Mouse (Mus musculus) gastrocnemius, postnatal 14 days (tissue): ENCODE measurements around the gene Kcnj14. TPM values are rescaled to one million over a fixed set of nuclear protein-coding genes. Genes with fewer than 3 reads are reported as not detected.

Source experiments
- DNase-seq: peaks from one replicate; pipeline ENCODE4 v3.0.0; 2021; ENCODE audit warnings: mixed read lengths
- intact Hi-C: fragments of 180-260 bp; cut with DNase I; formaldehyde crosslinking; loops from one replicate; pipeline ENCODE4 v1.15.1; 2025; ENCODE audit warnings: low total_unique reads
- total RNA-seq, 2 experiments: library from RNA; stranded (reverse); gene quantifications; 2 replicates each; pipeline ENCODE4 v1.2.3; 2021

The Kcnj14 gene
- total RNA-seq, 2 experiments from 2014 or later = 0.16 to 0.18 TPM

DNA sequence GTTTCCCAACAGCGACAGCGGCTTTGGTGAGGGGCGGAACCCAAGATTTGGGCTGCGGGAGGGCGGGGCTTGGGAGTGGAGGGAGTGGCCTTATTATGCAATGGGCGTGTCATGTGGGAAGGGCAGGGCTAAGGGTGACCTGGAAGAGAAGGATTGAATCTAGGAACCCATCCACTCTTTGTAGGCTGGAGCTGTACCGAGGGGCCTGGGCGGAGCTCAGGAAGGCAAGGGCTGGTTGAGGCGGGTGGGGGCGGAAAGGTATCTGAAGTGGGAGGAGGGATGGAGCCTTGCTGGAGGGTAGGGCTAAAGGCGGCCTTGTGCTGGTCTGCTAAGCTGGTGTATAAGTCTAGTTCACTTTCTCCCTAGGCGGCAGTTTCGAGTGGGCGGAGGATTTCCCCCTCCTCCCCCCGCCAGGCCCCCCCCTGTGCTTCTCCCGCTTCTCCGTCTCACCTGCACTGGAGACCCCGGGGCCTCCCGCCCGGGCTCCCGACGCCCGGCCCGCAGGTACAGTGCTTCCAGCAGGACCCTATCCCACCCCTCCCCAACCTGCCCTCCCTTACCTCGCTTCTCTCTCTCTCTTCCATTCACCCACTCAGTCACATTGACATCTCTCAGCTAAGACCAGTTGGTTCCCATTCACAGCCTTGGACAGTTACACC lies 23.9 kb downstream of the Kcnj14 start:
- intact Hi-C loops = loop anchor here (2.0 kb wide), 1 partner anchor 62 kb away; no protein-coding TSS in a partner anchor
- DNase-seq = no peak

DNA sequence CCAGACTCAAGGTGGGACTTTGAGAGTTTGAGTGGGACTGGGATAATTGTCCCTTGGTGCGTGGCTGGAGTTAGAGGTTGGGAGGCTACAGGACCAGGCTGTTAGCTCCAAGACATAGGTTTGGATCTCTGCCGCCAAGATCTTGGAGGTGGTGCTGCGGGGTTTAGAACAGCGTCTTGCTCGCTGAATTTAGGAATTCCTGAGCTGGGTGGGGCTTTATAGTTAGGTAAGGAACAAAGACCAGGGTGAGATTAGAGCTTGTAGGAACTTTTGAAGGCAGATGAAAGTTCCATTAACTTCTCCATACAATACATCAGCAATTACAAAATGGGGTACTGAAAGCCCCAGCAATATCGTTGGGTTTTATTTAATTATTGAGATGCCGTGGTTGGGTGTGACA lies 24.6 kb downstream of the Kcnj14 start:
- intact Hi-C loops = loop anchor here (2.0 kb wide), 1 partner anchor 61 kb away; no protein-coding TSS in a partner anchor
- no peak for DNase-seq

GRCm38 (mm10) chr7:45798931-45799330 lies 25.7 kb downstream of the Kcnj14 start:
- intact Hi-C loops = no loop called here
- no peak for DNase-seq

GRCm38 (mm10) chr7:45798511-45798836 lies 26.1 kb downstream of the Kcnj14 start:
- no peak for DNase-seq
- intact Hi-C loops = no loop called here

DNA sequence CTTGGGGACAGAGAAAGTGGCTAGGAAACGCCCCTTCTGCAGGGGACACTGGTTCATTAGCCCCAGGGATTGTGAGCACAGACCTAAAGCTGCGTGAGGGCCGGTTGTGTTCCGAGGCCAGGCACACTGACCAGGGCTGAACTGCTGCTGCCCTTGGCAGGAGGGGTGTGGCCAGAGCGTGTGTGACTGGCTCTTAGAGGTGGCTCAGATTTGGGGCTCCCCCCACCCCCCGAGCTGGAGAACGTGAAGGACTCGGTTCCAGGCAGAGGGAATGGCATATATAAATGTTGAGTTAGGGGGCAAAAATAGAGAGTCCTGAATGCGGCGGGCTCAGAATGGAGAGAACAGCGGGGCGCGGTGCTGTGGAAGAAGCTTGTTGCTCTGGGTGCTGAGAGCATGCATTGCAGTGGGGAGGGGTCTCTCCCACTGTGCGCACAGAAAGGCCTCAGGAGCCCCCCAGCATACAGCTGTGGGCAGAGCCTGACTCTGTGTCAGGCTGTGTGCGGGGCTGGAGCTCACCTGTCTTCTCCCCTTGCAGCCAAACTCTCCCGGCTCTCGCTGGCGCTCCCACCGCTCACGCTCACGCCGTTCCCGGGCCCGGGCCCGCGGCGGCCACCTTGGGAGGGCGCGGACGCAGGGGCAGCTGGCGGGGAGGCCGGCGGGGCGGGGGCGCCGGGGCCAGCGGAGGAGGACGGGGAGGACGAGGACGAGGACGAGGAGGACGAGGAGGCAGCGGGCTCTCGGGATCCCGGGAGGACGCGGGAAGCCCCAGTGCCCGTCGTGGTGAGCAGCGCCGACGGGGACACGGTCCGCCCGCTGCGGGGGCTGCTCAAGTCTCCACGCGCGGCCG lies 26.7 kb downstream of the Kcnj14 start:
- no peak for DNase-seq
- intact Hi-C loops = no loop called here

DNA sequence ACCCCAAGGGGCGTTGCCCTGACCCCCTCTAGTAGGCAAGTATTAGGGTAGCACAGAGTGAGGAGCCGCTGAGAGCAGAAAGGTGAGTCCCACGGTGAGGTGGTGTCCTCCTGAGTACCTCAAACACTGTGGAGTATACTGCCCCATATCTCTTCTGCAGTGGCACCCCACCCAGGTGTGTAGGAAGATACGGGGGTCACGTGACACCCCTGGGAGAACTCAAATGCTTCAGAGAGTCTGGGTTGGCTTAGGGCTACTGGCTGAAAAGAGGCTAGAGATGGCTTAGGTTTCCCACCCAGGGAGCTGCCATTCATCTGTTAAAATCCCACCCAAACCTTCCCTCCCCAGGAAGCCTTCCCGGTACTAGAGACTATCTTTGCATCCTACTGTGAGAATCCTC lies 27.6 kb downstream of the Kcnj14 start:
- intact Hi-C loops = no loop called here
- no peak for DNase-seq

DNA sequence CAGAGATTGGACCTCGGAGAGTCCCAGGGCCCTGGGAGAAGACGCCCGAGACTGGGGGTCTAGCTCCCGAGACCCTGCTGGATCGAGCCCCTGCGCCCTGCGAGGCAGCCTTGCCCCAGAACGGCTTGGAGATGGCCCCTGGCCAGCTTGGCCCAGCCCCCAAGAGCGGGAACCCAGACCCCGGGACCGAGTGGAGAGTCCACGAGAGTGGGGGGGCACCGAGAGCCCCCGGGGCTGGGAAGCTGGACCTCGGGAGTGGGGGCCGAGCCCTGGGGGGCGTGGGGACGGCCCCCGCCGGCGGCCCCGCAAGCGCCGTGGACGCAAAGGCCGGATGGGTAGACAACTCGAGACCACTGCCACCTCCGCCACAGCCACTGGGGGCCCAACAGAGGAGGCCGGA lies 29.6 kb downstream of the Kcnj14 start:
- intact Hi-C loops = loop anchor here (2.0 kb wide), 1 partner anchor 50 kb away; no protein-coding TSS in a partner anchor
- DNase-seq = no peak

GRCm38 (mm10) chr7:45793969-45794585 lies 30.5 kb downstream of the Kcnj14 start:
- DNase-seq = no peak
- intact Hi-C loops = loop anchor here (2.0 kb wide), 1 partner anchor 49 kb away; no protein-coding TSS in a partner anchor

GRCm38 (mm10) chr7:45793240-45793639 lies 31.3 kb downstream of the Kcnj14 start:
- intact Hi-C loops = no loop called here
- no peak for DNase-seq

GRCm38 (mm10) chr7:45791756-45792490 lies 32.7 kb downstream of the Kcnj14 start:
- no peak for DNase-seq
- intact Hi-C loops = no loop called here

DNA sequence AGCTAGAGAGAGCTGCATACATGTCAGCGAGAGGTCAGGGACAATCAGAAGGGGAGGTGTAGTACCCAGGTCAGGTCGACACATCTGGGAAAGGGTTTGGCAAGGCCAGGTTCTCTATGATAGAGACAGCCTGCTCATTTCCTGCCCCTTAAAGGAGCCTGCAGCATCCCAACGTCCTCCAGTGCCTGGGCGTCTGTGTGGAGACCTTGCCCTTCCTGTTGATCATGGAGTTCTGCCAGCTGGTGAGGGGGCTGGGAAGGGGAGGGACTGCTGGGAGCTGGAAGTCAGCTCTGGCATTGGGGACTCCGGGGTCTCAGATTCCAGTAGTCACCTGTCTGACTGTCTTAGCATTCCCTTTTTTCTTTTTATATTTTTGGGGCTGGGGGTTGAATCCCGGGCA lies 33.9 kb downstream of the Kcnj14 start:
- DNase-seq = no peak
- intact Hi-C loops = no loop called here

GRCm38 (mm10) chr7:45787642-45788041 lies 36.9 kb downstream of the Kcnj14 start:
- DNase-seq = no peak
- intact Hi-C loops = no loop called here

DNA sequence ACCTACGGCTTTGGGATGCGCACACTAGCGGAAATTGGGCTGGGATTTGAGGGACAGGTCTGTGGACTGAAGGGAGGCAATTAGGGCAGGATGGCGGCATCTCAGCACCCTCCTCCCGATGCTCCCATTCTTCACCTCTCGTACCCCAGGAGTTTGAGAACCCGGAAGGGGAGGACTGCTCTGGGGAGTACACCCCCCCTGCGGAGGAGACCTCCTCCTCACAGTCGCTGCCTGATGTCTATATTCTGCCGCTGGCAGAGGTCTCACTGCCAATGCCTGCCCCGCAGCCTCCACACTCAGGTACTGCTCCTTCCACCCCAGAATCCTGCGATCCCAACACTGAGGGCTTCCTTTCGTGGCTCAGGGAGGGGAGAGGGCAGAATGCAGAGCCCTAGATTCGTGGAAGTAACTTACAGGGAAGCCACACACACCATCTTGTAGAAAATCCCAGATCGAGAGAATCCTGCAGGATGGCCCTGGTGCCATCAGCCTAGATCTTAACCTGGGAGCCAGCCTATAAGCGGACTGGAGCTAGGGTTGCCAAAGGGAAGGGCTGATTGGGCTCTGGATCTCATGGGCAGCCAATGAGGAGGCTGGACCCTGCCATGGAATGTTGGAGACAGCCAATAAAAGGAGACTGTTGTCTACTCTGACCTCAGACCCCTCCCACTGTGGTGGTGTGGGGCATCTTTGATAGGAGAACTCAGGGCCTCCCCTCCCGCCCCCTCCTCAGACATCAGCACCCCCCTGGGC lies 37.7 kb downstream of the Kcnj14 start:
- DNase-seq = no peak

DNA sequence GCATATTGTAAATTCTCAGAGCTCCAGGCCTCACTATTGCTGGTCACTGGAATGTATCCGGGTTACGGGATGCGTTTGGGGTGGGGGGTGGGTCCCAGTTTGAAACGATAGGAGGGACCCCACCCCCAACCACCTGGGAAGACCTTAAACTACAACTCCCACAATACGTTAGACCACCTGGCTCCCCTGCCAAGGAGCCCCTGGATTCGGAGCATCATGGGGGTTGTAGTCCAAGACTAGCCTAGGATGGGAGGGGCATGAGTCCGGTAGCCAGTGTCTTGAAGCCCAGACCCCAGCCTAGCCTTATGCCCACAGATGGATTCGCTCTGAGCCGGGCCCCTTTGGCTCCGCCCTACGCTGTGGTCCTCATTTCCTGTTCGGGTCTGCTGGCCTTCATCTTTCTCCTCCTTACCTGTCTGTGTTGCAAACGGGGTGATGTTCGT lies 38.4 kb downstream of the Kcnj14 start:
- DNase-seq = no peak
- intact Hi-C loops = no loop called here

More for the DNA sequence above, 37.7 kb downstream of the Kcnj14 start:
- intact Hi-C loops = no loop called here

- no peak for DNase-seq
- intact Hi-C loops = no loop called here
These were observed 39.0 kb downstream of the Kcnj14 start for GRCm38 (mm10) chr7:45785388-45786135.

- intact Hi-C loops = no loop called here
- peak; percentile 39 for DNase-seq
These were observed 39.8 kb downstream of the Kcnj14 start, which contains the start of gene Sult2b1 for GRCm38 (mm10) chr7:45784524-45785372. Sult2b1 (minus strand) TSS chr7:45784669.

- intact Hi-C loops = no loop called here
These were observed 41.0 kb downstream of the Kcnj14 start, which contains the start of gene Lmtk3 for GRCm38 (mm10) chr7:45783511-45784091. Lmtk3 (plus strand) TSS chr7:45783738.

More at GRCm38 (mm10) chr7:45783511-45784091, 41.0 kb downstream of the Kcnj14 start, which contains the start of gene Lmtk3:
- peak; percentile 43 for DNase-seq
